Mouse (Mus musculus): Measurements from ENCODE around the gene Tbca.

Gene Tbca

DNA sequence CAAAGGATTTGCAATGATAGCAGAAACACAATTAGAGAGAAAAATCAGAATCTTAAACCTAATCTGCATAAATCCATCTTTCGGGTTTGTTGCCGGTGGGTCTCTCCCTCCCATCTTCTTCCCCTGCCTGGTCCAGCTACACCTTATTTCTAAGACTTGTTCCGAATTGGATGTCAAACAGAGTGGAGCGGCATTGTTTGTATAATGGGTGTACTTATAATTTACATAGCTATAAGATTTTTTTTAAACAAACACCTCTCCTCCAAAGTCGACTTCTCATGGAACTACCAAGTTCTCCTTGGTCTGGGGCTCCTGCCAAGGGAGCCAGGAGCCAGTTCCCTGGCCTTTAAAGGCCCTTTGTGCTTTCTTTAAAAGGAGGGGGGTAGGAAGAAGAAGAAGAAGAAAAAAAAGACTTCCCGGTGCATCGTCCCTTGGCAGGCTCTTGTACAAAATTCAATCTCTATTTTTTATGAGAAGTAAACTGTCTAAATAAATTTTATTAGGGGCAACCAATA lies 83.2 kb downstream of the Tbca start:
- ChIA-PET CTCF (no interaction called here), POLR2A (interaction anchor here in 3 of 4 experiments (1.3 to 1.8 kb wide), 4 partner anchors 9 to 14 kb away, joined by 3 to 5 read pairs (median 4); no protein-coding TSS in a partner anchor)

DNA sequence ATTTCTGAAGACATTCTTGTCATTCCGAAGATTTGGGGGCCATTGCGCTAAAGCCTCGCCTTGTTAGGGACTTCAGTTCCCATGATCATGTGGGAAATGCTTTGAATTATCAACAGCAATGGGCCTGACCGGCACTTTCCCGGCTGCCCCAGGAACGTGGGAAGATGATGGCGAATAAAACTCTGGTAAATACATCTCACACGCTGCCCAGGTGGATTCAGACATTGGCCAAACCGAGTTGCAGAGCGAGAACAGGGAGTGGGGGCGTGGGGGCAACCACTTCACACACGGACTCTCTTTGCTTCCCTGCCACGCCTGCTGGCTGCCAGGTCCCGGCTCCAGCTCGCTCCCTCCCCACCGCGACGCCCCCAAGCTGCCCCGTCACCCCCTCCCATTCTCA lies 83.7 kb downstream of the Tbca start:
- CTCF ChIA-PET: no interaction called here
- POLR2A ChIA-PET: interaction anchor here in 1 of 4 experiments (1.3 to 1.8 kb wide), 3 partner anchors 8 to 16 kb away, joined by 3 to 5 read pairs (median 3); no protein-coding TSS in a partner anchor

DNA sequence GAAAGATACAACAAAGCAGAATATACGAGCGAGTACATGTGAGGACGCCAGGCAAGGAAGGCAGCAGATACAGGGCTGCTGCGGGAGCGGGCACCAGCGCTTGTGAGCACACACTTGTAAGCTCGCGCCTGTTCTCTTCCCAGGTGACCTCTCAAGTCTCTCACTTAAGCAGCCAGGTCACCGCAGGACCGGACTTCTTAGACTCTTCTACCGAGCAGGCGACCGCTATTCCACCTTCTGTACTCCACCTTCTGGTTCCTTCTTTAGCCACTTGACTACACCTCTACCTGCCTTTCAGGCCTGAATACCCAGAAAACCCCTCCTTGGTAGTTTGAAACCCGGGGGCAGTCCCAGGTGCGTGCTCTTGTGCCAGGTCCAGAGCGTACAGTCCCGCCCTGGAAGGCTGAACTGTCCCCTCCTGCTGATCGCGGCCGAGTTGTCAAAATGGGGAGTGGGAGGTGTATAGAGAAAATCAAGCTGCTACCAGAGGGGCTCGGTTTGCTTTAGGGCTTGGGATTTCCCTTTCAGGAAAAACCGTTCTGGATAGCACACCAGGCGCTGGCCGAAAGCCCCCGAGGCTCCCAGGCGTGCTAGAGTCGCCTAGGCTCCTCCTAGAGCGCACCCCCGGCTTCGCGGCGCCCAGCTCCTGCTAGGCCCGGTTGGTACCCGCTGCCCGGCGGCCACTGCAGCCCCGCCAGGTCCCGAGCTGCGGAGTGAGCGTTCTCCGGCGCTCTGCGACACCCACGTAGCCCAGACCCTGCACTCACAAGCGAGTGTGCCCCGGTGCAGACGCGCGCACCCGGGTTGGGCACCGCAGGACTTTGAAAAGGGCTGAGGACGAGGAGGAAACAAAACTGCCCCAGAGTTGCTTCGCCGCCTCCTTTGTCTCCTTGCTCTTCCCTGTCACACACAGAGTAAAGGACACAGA lies 84.7 kb downstream of the Tbca start:
- CTCF ChIA-PET: no interaction called here
- POLR2A ChIA-PET: interaction anchor here in 1 of 4 experiments (0.7 to 1.8 kb wide), 4 partner anchors 7 to 68 kb away, joined by 3 to 5 read pairs (median 4); no protein-coding TSS in a partner anchor

DNA sequence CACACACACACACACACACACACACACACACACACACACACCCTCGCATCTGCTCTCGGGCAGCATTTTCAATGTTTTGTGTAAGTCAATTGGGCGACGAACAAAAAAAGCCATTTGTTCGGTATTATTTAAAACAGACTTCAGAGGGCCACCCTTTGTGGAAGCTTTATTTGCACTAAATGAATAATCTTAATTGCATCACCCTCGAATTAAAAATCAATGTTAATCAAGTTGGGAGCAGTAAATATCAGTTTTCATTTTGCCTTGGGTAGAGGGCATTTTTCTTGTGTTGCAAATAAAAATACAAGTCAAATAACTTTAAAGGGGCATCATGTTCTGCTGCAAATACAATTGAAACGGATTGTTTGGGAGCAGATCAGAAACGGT lies 85.3 kb downstream of the Tbca start:
- POLR2A ChIA-PET: interaction anchor here in 3 of 4 experiments (0.7 to 2.3 kb wide), 5 partner anchors 8 to 257 kb away, joined by 3 to 7 read pairs (median 4); no protein-coding TSS in a partner anchor
- CTCF ChIA-PET: no interaction called here

DNA sequence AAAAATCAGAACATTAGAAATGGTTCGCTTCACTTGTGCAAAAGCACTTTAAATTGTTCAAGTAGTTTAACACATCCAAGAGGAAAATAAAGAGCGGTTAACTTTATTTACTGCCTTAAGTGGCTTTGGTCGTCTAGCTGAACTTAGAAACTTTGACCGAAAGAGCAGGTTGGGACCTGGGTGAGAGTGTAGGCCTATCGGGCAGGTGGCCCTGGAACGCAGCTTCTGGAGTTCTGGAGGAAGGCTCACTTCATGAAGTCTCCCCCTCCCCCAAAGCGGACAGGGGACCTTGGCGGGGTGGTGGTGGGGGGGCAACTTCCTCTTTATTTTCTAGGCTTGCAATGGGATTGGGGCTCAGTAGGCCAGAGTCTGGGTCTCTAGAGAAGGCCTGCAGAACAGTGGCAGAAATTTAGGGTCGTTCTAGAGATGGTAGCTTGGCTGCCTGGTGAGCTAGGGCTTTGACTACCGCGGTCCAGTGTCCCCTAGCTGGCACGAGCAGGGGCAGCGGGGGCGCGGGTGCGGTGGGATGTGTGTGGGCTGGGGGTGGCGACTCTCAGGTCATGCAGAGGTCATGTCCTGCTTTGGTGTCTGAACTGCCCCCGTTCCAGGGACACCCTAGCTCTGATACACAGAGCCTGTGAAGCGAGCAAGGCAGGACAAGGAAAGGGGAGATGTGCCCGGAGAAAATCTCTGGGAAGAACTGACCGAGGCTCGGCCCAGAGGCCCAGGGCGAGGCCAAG lies 86.1 kb downstream of the Tbca start:
- ChIA-PET CTCF (interaction anchor here in 1 of 4 experiments (1.4 kb wide), 1 partner anchor 315 kb away, joined by 3 read pairs; no protein-coding TSS in a partner anchor), POLR2A (interaction anchor here (0.6 to 2.3 kb wide), 13 partner anchors 8 to 258 kb away, joined by 3 to 7 read pairs (median 3); no protein-coding TSS in a partner anchor)

DNA sequence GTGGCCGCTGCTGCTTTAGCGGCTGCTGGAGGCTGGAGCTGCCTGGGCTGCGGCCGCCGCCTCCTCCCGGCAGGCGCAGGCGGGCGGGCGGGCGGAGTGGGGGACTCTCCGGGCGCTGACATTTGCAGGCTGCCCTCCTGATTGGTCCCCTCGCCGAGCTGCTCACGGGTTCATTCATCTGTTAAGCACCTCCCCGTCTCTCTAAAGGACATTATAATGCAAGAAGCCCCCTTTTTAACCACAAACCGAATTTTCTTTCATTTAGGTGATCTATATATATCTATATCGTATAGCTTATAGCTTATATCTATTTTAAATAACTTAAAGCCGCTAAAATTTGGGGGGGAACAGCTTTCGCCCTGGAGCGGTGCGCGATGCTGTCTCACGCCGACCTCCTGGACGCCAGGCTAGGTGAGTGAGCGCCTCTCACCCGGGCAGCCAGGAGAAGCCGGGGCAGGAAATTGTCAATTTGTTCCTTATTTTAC lies 86.7 kb downstream of the Tbca start, which contains the start of gene Otp:
Gene Otp, plus strand, starts transcription at position 207 of the 485 bp plus-strand sequence.
- POLR2A ChIA-PET: interaction anchor here in 3 of 4 experiments (0.8 to 2.3 kb wide), 9 partner anchors 8 to 228 kb away, joined by 3 to 7 read pairs (median 4); no protein-coding TSS in a partner anchor

DNA sequence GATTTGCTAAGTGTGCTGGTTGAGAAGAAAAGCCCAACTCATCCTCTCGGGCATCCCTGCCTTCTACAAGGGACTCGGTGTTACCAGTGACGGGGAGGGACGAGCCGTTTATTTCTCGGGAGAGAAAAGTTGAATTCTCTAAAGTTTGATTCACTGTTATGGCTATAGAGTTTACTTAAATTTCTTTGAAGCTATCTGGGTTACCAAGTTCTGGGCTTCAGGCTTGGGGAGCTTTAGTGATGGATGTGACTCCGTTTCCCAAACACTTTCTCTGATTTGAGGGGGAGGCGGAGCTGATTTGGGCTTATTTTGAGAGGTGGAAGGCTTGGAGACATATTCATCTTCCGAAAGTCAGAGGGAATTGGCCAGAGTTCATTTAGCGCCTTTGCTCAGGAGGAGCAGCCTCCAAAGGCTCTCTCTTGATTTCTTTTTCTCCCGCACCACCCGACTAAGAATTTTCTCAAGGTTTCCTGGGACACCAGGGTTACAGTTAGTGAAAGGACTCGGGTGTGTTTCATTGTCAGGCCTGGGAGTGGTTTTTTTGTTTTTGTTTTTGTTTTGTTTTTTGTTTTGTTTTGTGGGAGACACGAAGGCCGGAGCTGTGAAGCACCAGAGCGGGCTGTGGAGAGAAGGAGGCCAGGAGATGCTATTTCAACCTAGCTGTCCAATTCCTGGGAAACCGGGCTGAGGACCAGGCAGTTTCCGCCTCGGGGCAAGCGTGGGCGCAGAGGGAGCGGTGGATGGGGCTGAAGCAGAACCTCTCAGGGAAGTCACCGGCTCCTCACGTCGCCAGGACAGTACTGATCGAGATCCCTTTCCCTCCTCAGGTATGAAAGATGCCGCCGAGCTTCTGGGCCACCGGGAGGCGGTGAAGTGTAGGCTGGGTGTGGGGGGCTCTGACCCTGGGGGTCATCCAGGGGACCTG lies 87.8 kb downstream of the Tbca start:
- ChIA-PET CTCF (interaction anchor here in 1 of 4 experiments (0.6 kb wide), 2 partner anchors 176 to 346 kb away, joined by 3 to 5 read pairs; no protein-coding TSS in a partner anchor), POLR2A (interaction anchor here in 3 of 4 experiments (1.1 to 2.3 kb wide), 4 partner anchors 7 to 19 kb away, joined by 3 to 7 read pairs (median 4); no protein-coding TSS in a partner anchor)

More for the DNA sequence above, 86.7 kb downstream of the Tbca start, which contains the start of gene Otp:
- CTCF ChIA-PET: interaction anchor here in 2 of 4 experiments (0.6 to 1.4 kb wide), 2 partner anchors 69 to 316 kb away, joined by 3 read pairs; no protein-coding TSS in a partner anchor

DNA sequence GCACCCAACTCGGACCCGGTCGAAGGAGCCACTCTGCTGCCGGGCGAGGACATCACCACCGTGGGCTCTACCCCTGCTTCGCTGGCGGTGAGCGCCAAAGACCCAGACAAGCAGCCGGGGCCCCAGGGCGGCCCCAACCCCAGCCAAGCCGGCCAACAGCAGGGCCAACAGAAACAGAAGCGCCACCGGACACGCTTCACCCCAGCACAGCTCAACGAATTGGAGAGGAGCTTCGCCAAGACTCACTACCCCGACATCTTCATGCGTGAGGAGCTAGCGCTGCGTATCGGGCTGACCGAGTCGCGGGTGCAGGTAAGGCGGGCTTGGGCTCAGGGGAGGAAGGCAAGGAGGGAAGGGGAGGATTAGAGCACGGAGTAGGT lies 88.5 kb downstream of the Tbca start:
- POLR2A ChIA-PET: interaction anchor here in 2 of 4 experiments (1.1 to 1.5 kb wide), 3 partner anchors 9 to 19 kb away, joined by 3 to 4 read pairs (median 4); no protein-coding TSS in a partner anchor
- CTCF ChIA-PET: interaction anchor here in 2 of 4 experiments (0.5 to 0.6 kb wide), 3 partner anchors 177 to 498 kb away, joined by 3 to 5 read pairs (median 3); partner anchors contain the start of gene Aggf1 (in 1 of the 2)

DNA sequence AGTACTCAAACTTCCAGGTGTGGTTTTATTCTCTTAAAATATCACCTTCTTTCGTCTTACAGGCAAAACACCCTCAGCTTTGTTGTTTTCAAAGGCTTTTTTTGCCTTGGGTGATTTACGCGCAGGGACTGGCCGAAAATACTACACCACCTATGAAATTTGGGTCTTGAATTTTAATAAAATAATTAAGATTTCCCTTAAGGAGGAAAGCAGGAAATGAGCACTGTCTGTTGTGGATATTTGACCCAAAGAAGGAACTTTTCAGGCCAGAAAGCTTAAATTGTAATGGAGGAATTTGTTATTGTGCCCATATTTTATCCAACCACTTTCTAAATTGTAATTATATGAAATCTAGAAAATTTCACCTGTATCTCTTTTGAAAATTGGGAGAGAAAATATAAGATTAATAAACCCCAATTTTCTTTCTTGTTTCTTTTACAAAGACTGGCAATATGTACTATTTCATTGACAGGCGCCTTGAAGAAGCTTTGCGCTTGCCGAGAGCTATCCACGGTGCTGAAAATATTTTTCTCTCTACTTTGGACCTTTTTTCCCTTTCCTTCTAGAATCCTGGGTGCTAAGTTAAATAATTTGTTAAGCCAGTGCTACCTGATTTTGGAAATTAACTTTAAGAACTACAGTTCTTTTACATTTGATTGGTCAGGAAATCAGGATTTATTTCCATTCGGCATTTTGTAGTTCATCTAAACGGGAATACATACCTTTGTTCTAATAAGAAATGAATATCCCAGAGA lies 89.5 kb downstream of the Tbca start:
- POLR2A ChIA-PET: interaction anchor here in 2 of 4 experiments (0.6 to 1.1 kb wide), 4 partner anchors 10 to 1167 kb away, joined by 3 to 4 read pairs (median 4); no protein-coding TSS in a partner anchor
- CTCF ChIA-PET: interaction anchor here in 2 of 4 experiments (0.5 to 0.7 kb wide), 2 partner anchors 10 to 497 kb away, joined by 3 read pairs; partner anchors contain the start of gene Aggf1 (in 1 of the 2)

DNA sequence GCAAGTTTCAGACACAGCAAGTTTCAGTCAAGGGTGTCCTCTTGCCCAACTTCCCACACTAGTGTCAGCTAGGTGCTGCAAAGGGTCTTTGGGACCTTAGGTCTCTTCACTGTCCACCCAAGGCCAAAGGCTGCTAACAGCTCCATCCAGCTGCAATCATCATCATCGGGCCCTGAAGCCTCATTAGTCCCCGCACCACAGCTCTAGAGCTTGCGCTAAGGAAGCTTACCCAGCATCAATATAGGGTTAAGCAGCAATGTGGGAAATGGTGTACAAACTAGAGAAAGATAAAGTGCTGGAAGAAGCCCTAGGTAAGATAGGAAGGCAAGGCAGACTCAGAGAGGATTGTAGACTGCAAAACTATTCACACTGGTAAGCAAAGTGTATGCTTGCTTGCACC lies 92.5 kb downstream of the Tbca start:
- ChIA-PET CTCF (interaction anchor here in 2 of 4 experiments (0.6 to 1.1 kb wide), 2 partner anchors 11 to 12 kb away, joined by 3 read pairs; no protein-coding TSS in a partner anchor), POLR2A (interaction anchor here in 1 of 4 experiments (0.6 to 1.7 kb wide), 2 partner anchors 9 to 520 kb away, joined by 5 to 6 read pairs; no protein-coding TSS in a partner anchor)

DNA sequence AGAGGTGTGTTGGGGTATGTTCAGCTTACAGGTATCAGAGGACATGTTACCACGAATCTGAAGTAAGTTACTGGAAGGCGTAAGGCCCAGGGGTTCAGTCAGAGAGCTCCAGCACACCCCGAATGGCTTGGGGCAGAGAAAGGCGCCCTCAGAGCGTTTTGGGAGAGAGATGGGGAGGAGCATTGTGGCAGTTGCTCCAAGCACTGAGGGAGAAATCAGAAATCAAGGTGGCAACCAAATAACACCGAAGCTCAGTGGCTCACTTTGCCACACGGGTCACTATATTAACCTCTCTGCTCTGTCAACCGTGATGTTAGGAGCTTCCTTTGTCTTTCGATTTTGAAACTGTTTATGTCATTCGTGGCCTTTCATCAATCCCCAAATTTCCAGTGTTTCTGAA lies 93.5 kb downstream of the Tbca start:
- POLR2A ChIA-PET: interaction anchor here in 1 of 4 experiments (0.6 to 1.4 kb wide), 3 partner anchors 44 to 727 kb away, joined by 3 to 5 read pairs (median 4); no protein-coding TSS in a partner anchor
- CTCF ChIA-PET: interaction anchor here in 2 of 4 experiments (1.1 to 1.2 kb wide), 2 partner anchors 12 to 14 kb away, joined by 3 read pairs; no protein-coding TSS in a partner anchor

DNA sequence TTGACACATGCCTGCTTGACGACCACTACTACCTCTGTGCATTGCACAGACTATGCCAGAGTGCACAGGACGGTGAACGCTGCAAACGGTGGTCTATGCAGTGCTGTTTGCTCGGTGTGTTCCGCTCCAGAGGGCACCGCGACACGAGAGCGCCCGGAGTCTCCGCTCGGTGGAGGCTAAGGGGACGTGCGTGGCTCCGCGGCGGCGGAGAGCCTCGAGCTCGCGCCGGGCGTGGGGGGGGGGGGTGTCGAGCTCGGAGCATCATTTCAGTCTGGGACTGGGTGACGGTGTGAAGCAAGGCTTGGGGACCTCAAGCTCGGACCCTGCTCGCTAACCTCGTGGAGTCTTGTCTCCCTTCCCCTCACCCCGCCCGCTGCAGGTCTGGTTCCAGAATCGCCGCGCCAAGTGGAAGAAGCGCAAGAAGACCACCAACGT lies 94.0 kb downstream of the Tbca start:
- ChIA-PET CTCF (interaction anchor here in 2 of 4 experiments (0.7 to 1.2 kb wide), 2 partner anchors 14 kb away, joined by 3 read pairs; no protein-coding TSS in a partner anchor), POLR2A (interaction anchor here in 2 of 4 experiments (0.7 to 2.0 kb wide), 3 partner anchors 7 to 45 kb away, joined by 4 to 7 read pairs (median 5); partner anchors contain the start of gene Otp (in 1 of the 2))

DNA sequence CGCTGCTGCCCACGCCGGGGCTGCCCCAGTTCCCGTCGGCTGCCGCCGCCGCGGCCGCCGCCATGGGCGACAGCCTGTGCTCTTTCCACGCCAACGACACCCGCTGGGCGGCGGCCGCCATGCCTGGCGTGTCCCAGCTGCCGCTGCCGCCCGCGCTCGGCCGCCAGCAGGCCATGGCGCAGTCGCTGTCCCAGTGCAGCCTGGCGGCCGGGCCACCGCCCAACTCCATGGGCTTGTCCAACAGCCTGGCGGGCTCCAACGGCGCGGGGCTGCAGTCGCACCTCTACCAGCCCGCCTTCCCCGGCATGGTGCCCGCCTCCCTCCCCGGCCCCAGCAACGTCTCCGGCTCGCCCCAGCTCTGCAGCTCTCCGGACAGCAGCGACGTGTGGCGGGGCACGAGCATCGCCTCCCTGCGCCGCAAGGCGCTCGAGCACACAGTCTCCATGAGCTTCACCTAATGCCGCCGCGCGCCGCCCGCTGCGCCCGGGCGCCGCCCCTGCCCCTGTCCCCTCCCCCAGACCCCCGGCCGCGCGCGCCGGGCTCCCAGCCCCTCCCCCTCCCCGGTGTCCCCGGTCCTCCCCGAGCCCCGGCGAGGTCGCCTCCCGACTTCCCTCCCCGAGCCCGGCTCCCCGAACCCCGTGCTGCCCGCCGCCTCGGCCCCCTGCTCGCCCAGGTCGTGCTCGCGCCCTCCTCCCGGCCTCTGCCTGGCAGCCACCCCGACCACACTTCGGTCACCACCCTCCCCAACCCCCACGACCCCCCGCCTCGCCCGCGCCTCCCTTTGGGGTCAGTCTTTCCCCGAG lies 94.7 kb downstream of the Tbca start:
- ChIA-PET POLR2A (interaction anchor here in 2 of 4 experiments (0.7 to 2.0 kb wide), 3 partner anchors 8 to 45 kb away, joined by 4 to 7 read pairs (median 5); partner anchors contain the start of gene Otp (in 1 of the 2)), CTCF (interaction anchor here in 2 of 4 experiments (0.7 to 1.2 kb wide), 2 partner anchors 15 kb away, joined by 3 read pairs; no protein-coding TSS in a partner anchor)

DNA sequence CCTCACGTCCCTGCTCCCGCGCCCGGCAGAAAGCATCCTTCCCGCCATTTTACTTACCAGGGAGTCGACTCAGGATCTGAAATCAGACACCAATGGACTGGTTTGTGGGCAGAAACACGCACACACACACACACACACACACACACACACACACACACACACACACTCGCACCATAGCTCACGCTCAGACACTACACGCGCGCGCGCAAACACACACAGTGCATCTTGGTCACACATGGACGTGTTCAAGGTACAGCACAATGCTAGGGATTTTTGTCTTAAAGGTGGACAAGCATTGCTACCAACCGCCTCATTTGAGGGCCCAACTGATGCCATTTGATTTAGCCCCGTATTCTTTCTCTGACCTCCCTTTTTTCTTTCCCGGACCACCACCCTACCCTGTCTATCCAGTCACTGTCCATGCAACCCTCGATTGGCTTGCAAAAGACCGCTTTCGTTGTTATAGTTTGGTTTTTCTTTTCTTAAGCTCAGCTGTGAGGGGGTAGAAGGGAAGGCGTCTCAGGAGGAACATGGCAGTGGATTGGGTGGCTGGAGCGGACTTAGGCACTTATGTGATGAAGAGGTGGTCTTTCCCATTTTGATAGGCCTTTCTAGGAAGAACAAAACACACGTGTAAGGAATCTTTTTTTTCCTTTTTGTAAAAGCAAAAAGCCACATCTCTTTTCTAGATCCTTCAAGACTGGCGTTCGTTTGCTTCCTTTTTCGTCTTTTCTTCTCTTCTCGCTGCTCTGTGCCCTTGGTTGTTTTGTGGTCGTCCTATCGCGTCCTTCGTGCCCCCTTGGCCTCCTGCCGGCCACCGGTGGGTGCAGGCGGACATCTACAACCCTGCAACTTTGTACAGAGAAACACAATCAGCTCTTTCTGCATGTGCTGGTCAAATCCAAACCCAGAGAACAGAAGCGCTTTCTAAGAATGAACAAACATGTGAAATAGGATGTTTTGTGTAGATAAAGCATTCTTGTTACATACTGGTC lies 95.6 kb downstream of the Tbca start:
- CTCF ChIA-PET: no interaction called here
- POLR2A ChIA-PET: interaction anchor here in 3 of 4 experiments (0.9 to 2.0 kb wide), 4 partner anchors 9 to 16 kb away, joined by 3 to 7 read pairs (median 4); partner anchors contain the start of gene Otp (in 2 of the 3)
